In the genomic region with DNA sequence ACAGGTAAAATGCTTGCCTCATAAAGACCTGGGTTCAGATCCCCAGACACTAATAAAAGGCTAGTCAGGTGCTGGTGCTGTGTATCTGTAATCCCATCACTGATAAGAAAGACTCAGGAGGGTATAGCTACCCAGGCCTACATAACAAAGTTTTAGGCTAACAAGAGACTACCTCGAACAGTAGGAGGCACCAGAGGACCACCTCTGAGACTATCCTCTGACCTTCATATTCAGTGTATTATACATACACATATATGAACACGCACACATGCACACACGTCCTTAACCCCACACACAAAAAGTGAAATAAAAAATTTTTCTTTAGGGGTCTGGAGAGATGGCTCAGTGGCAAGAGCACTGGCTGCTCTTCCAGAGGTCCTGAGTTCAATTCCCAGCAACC, we compare ENCODE assay signal across 15 mouse cellular contexts. TPM values are rescaled to one million over a fixed set of nuclear protein-coding genes. Genes with fewer than 3 reads are reported as not detected.
DNase-seq lines count a peak whose midpoint lies in the region; ATAC-seq and TF ChIP-seq lines count a peak whose summit lies in the region.
"Had no signal": no experiment of that assay in that cellular context is flagged by ENCODE, and none has a peak within 500 bp of the region (broad histone marks: within the 10 kb centered on the region; RNA-seq: fewer than 3 reads in every experiment).

No protein-coding gene starts in this region.

- ATAC-seq in CD4-positive, CD25-positive, alpha-beta regulatory T cell, adult 4 months, result no peak
- ATAC-seq in liver, postnatal 0 days, result no peak
- ATAC-seq in liver, embryonic 11.5 days (replicated peaks; ENCODE audit: low FRiP score), result no peak
- peak; percentile 18; the same call in 1 of the 2 replicates for ATAC-seq in megakaryocyte progenitor cell, adult 5-6 weeks (replicated peaks; ENCODE audit: poor library complexity)
- ATAC-seq: forebrain, embryonic 13.5 days had no signal

- DNase-seq in CD4-positive, CD25-positive, alpha-beta regulatory T cell, adult 2 months (ENCODE audit: low read depth, low spot score), result peak; percentile 72
- DNase-seq in liver, postnatal 0 days, result no peak
- no peak for DNase-seq in liver, embryonic 11.5 days (ENCODE audit: low spot score)
- DNase-seq in B cell, adult 2 months, result peak; percentile 51 to 58
- DNase-seq in urinary bladder, postnatal 25 days (ENCODE audit: low spot score), result no peak
- DNase-seq in heart, adult 9 months (ENCODE audit: low spot score in 2 of 2), result no peak
- DNase-seq: cerebellum, adult 11-12 months; heart, adult 18-20 months; heart, postnatal 4 days; right cerebral cortex, postnatal 25 days had no signal

- no peak overlapping the region for H3K4me3 ChIP-seq in liver, postnatal 0 days (ENCODE audit: low read depth, low read length)
- no peak overlapping the region for H3K4me3 ChIP-seq in liver, embryonic 11.5 days (ENCODE audit: low read depth, low read length)
- H3K4me3 ChIP-seq: embryonic facial prominence, embryonic 15.5 days; forebrain, embryonic 13.5 days; megakaryocyte, embryonic 14.5 days had no signal

- TF ChIP-seq CTCF in liver, postnatal 0 days (IDR thresholded peaks at IDR 0.05; ENCODE audit: low read depth), result peak; percentile 64

- H3K27me3 ChIP-seq in liver, postnatal 0 days (ENCODE audit: insufficient read depth, low read length), result no peaks in the 10 kb centered on the region
- H3K27me3 ChIP-seq in liver, embryonic 11.5 days (replicated peaks; ENCODE audit: control insufficient read depth, insufficient read depth, low read length), result no peaks in the 10 kb centered on the region
- H3K27me3 ChIP-seq: embryonic facial prominence, embryonic 15.5 days; forebrain, embryonic 13.5 days; megakaryocyte, embryonic 14.5 days had no signal

- no peak for TF ChIP-seq EP300 in liver, postnatal 0 days (IDR thresholded peaks at IDR 0.05; ENCODE audit: low read depth)

- 75% methylated on average over 3 of the region's 3 CpGs for WGBS in liver, postnatal 0 days (ENCODE audit: insufficient replicate concordance)
- 79% methylated on average over 3 of the region's 3 CpGs for WGBS in liver, embryonic 11.5 days

- no peak overlapping the region for H3K27ac ChIP-seq in liver, postnatal 0 days (ENCODE audit: low read depth)
- H3K27ac ChIP-seq in liver, embryonic 11.5 days (ENCODE audit: low read depth, low read length), result no peak overlapping the region
- H3K27ac ChIP-seq: embryonic facial prominence, embryonic 15.5 days; forebrain, embryonic 13.5 days had no signal

- no peak overlapping the region for H3K9ac ChIP-seq in liver, postnatal 0 days (replicated peaks)
- H3K9ac ChIP-seq in liver, embryonic 11.5 days (ENCODE audit: low read depth, low read length), result no peak overlapping the region
- H3K9ac ChIP-seq: embryonic facial prominence, embryonic 15.5 days; forebrain, embryonic 13.5 days had no signal

- H3K9me3 ChIP-seq in liver, postnatal 0 days (ENCODE audit: low read length), result no peaks in the 10 kb centered on the region
- H3K9me3 ChIP-seq in liver, embryonic 11.5 days (ENCODE audit: control insufficient read depth, low read length), result no peaks in the 10 kb centered on the region
- H3K9me3 ChIP-seq: embryonic facial prominence, embryonic 15.5 days; forebrain, embryonic 13.5 days; megakaryocyte, embryonic 14.5 days had no signal

- no peaks in the 10 kb centered on the region for H3K36me3 ChIP-seq in liver, postnatal 0 days (replicated peaks; ENCODE audit: insufficient read depth, low read length)
- H3K36me3 ChIP-seq in liver, embryonic 11.5 days (ENCODE audit: control insufficient read depth, insufficient read depth, low read length), result no peaks in the 10 kb centered on the region
- H3K36me3 ChIP-seq: embryonic facial prominence, embryonic 15.5 days had no signal

- no peak overlapping the region for H3K4me2 ChIP-seq in liver, postnatal 0 days (ENCODE audit: low read depth, low read length)
- no peak overlapping the region for H3K4me2 ChIP-seq in liver, embryonic 11.5 days
- H3K4me2 ChIP-seq: embryonic facial prominence, embryonic 15.5 days; forebrain, embryonic 13.5 days had no signal

- peaks cover 14% of the 10 kb centered on the region for H3K4me1 ChIP-seq in liver, postnatal 0 days (ENCODE audit: insufficient read depth)
- H3K4me1 ChIP-seq in liver, embryonic 11.5 days (replicated peaks; ENCODE audit: control insufficient read depth, insufficient read depth, low read length), result peaks cover 4% of the 10 kb centered on the region

RNA-seq across cellular contexts. Expression of gene Nhej1, which starts 2.8 kb away (rescaled TPM):
- polyA plus RNA-seq in CD4-positive, CD25-positive, alpha-beta regulatory T cell, adult 4 months (2017; shearing (Covaris generic)), result 10 to 100 TPM in 1 of 2 experiments, 1 to 10 TPM in 1; 6.1 to 15.3 TPM
- polyA plus RNA-seq in liver, postnatal 0 days (2015; fragmentation: Nextera tagmentation; extraction: Ambion mirVana), result 3.0 and 3.5 TPM in 2 replicates
- 6.8 and 8.6 TPM in 2 replicates for polyA plus RNA-seq in liver, embryonic 11.5 days (2014; fragmentation: Nextera tagmentation; extraction: Ambion mirVana)
- 9.3 and 11.1 TPM in 2 replicates for total RNA-seq in megakaryocyte progenitor cell, adult 5-6 weeks (2015)
- 10.4 and 12.6 TPM in 2 replicates for total RNA-seq in megakaryocyte progenitor cell, adult 5-6 weeks (2017)

RNA-seq across cellular contexts. Expression of gene Slc23a3, which starts 11.5 kb away (rescaled TPM):
- polyA plus RNA-seq in CD4-positive, CD25-positive, alpha-beta regulatory T cell, adult 4 months (2017; shearing (Covaris generic)), result under 1 TPM in 1 of 2 experiments, not detected in 1; 0.20 TPM
- polyA plus RNA-seq in liver, postnatal 0 days (2015; fragmentation: Nextera tagmentation; extraction: Ambion mirVana), result 2.3 and 2.8 TPM in 2 replicates
- 0.23 and 0.42 TPM in 2 replicates for polyA plus RNA-seq in liver, embryonic 11.5 days (2014; fragmentation: Nextera tagmentation; extraction: Ambion mirVana)
- total RNA-seq in megakaryocyte progenitor cell, adult 5-6 weeks (2015), result 0.15 and 0.44 TPM in 2 replicates
- not detected in 2 replicates for total RNA-seq in megakaryocyte progenitor cell, adult 5-6 weeks (2017)

RNA-seq across cellular contexts. Expression of gene Cnppd1, which starts 20.3 kb away (rescaled TPM):
- 100 to 1,000 TPM; 125 to 195 TPM for polyA plus RNA-seq in CD4-positive, CD25-positive, alpha-beta regulatory T cell, adult 4 months (2017; shearing (Covaris generic))
- polyA plus RNA-seq in liver, postnatal 0 days (2015; fragmentation: Nextera tagmentation; extraction: Ambion mirVana), result 43.8 and 47.4 TPM in 2 replicates
- polyA plus RNA-seq in liver, embryonic 11.5 days (2014; fragmentation: Nextera tagmentation; extraction: Ambion mirVana), result 63.4 and 68.3 TPM in 2 replicates
- 16.8 and 17.2 TPM in 2 replicates for total RNA-seq in megakaryocyte progenitor cell, adult 5-6 weeks (2015)
- 40.3 and 52.9 TPM in 2 replicates for total RNA-seq in megakaryocyte progenitor cell, adult 5-6 weeks (2017)

RNA-seq across cellular contexts. Expression of gene Retreg2, which starts 20.4 kb away (rescaled TPM):
- polyA plus RNA-seq in CD4-positive, CD25-positive, alpha-beta regulatory T cell, adult 4 months (2017; shearing (Covaris generic)), result 10 to 100 TPM; 19.2 to 32.9 TPM
- 51.2 and 54.9 TPM in 2 replicates for polyA plus RNA-seq in liver, postnatal 0 days (2015; fragmentation: Nextera tagmentation; extraction: Ambion mirVana)
- 72.5 and 72.9 TPM in 2 replicates for polyA plus RNA-seq in liver, embryonic 11.5 days (2014; fragmentation: Nextera tagmentation; extraction: Ambion mirVana)
- 40.8 and 47.4 TPM in 2 replicates for total RNA-seq in megakaryocyte progenitor cell, adult 5-6 weeks (2015)
- 42.3 and 50.2 TPM in 2 replicates for total RNA-seq in megakaryocyte progenitor cell, adult 5-6 weeks (2017)

RNA-seq across cellular contexts. Expression of gene Zfand2b, which starts 46.2 kb away (rescaled TPM):
- 10 to 100 TPM; 54.7 to 71.9 TPM for polyA plus RNA-seq in CD4-positive, CD25-positive, alpha-beta regulatory T cell, adult 4 months (2017; shearing (Covaris generic))
- polyA plus RNA-seq in liver, postnatal 0 days (2015; fragmentation: Nextera tagmentation; extraction: Ambion mirVana), result 32.7 and 34.7 TPM in 2 replicates
- 45.4 and 50.9 TPM in 2 replicates for polyA plus RNA-seq in liver, embryonic 11.5 days (2014; fragmentation: Nextera tagmentation; extraction: Ambion mirVana)
- total RNA-seq in megakaryocyte progenitor cell, adult 5-6 weeks (2015), result 20.2 and 21.5 TPM in 2 replicates
- total RNA-seq in megakaryocyte progenitor cell, adult 5-6 weeks (2017), result 24.4 and 24.7 TPM in 2 replicates

Comparison
In these comparisons a context has a peak if more than half of its experiments do, and no peak if none do; other contexts are left out.
1. DNase-seq: peak in CD4-positive, CD25-positive, alpha-beta regulatory T cell, adult 2 months (single experiment) and B cell, adult 2 months (2 of 2); none in liver, postnatal 0 days (single experiment), liver, embryonic 11.5 days (single experiment), urinary bladder, postnatal 25 days (single experiment) and heart, adult 9 months (0 of 2).